Mouse (Mus musculus) limb, embryonic 12.5 days (tissue): ENCODE data around the gene Hdac4. TPM values are rescaled to one million over a fixed set of nuclear protein-coding genes. Genes with fewer than 3 reads are reported as not detected.

ENCODE experiments used
- ATAC-seq: fragments of 200-750 bp; cut with Nextera tagmentation; 2 replicates; pipeline ENCODE4 v1.8.0; 2017; ENCODE audit warnings: low read depth, moderate TSS enrichment; ENCODE audit not compliant: insufficient number of reproducible peaks, insufficient read depth, low FRiP score, low TSS enrichment
- H3K27ac ChIP-seq: fragments of 300-500 bp; sonication (generic); 2 replicates; pipeline ENCODE4 v1.5.1; 2016; ENCODE audit warnings: mild to moderate bottlenecking, moderate library complexity
- H3K27me3 ChIP-seq: fragments of 300-500 bp; sonication (generic); 2 replicates; pipeline ENCODE4 v1.6.1; 2016; ENCODE audit warnings: mild to moderate bottlenecking, moderate library complexity
- H3K36me3 ChIP-seq: fragments of 300-500 bp; sonication (generic); 2 replicates; pipeline ENCODE4 v1.6.1; 2016; ENCODE audit warnings: mild to moderate bottlenecking, moderate library complexity
- H3K4me1 ChIP-seq: fragments of 300-500 bp; sonication (generic); replicated peaks from 2 replicates; pipeline ENCODE4 v1.6.1; 2016
- H3K4me2 ChIP-seq: fragments of 300-500 bp; sonication (generic); 2 replicates; pipeline ENCODE4 v1.6.1; 2016; ENCODE audit warnings: mild to moderate bottlenecking, moderate library complexity
- H3K4me3 ChIP-seq: fragments of 300-500 bp; sonication (generic); replicated peaks from 2 replicates; pipeline ENCODE4 v1.5.1; 2016; ENCODE audit warnings: mild to moderate bottlenecking
- H3K9ac ChIP-seq: fragments of 300-500 bp; sonication (generic); replicated peaks from 2 replicates; pipeline ENCODE4 v1.6.1; 2016; ENCODE audit warnings: mild to moderate bottlenecking, moderate library complexity
- H3K9me3 ChIP-seq: fragments of 300-500 bp; sonication (generic); 2 replicates; pipeline ENCODE4 v1.6.1; 2016; ENCODE audit warnings: mild to moderate bottlenecking, moderate library complexity
- WGBS: fragments of 180-500 bp; shearing (Covaris S2); methylation state at CpG from one replicate; pipeline ENCODE4 v1.1.7; 2016; 5-methylcytosine and 5-hydroxymethylcytosine counted together
- polyA plus RNA-seq: library from polyadenylated mRNA; unstranded; fragments of >200 nt; fragmentation: Nextera tagmentation; extraction: Ambion mirVana; gene quantifications from 2 replicates; pipeline ENCODE4 v1.2.1, GENCODE M21; 2016

The Hdac4 gene
- polyA plus RNA-seq, 1 experiment from 2014 or later, result 26.0 TPM

- Histone ChIP-seq H3K36me3 (peaks cover 18% of the 10 kb centered on the region), H3K9me3 (no peaks in the 10 kb centered on the region), H3K27ac (no peak overlapping the region), H3K4me2 (no peak overlapping the region), H3K27me3 (no peaks in the 10 kb centered on the region), H3K4me3 (no peak overlapping the region), H3K9ac (no peak overlapping the region), H3K4me1 (peaks cover 19% of the 10 kb centered on the region)
- ATAC-seq, result no peak
- 91% methylated on average over 1 of the region's 1 CpGs for WGBS
These were observed 47.0 kb downstream of the Hdac4 start for GRCm38 (mm10) chr1:92148527-92148926.

- Histone ChIP-seq H3K27ac (peak overlapping the region; percentile 68), H3K36me3 (peaks cover 18% of the 10 kb centered on the region)
- ATAC-seq, result no peak
These were observed 50.5 kb downstream of the Hdac4 start for GRCm38 (mm10) chr1:92144868-92145534.

GRCm38 (mm10) chr1:92143331-92143895 is 52.1 kb downstream of the Hdac4 start:
- no peak overlapping the region; the same call in 1 of the 2 replicates for H3K27ac ChIP-seq
- H3K27me3 ChIP-seq, result no peaks in the 10 kb centered on the region
- no peak for ATAC-seq
- 91% methylated on average over 6 of the region's 6 CpGs for WGBS
- no peak overlapping the region for H3K4me2 ChIP-seq
- H3K4me3 ChIP-seq, result no peak overlapping the region
- H3K9me3 ChIP-seq, result no peaks in the 10 kb centered on the region
- peaks cover 31% of the 10 kb centered on the region for H3K36me3 ChIP-seq
- H3K4me1 ChIP-seq, result peaks cover 22% of the 10 kb centered on the region
- no peak overlapping the region for H3K9ac ChIP-seq

More at GRCm38 (mm10) chr1:92144868-92145534, 50.5 kb downstream of the Hdac4 start:
- H3K4me1 ChIP-seq, result peaks cover 22% of the 10 kb centered on the region
- WGBS, result 38% methylated on average over 6 of the region's 6 CpGs
- H3K27me3 ChIP-seq, result no peaks in the 10 kb centered on the region
- no peak overlapping the region for H3K9ac ChIP-seq
- no peak overlapping the region for H3K4me3 ChIP-seq
- no peaks in the 10 kb centered on the region for H3K9me3 ChIP-seq
- H3K4me2 ChIP-seq, result no peak overlapping the region

- H3K27ac ChIP-seq, result no peak overlapping the region
- H3K9ac ChIP-seq, result no peak overlapping the region
- H3K9me3 ChIP-seq, result no peaks in the 10 kb centered on the region
- no peaks in the 10 kb centered on the region for H3K27me3 ChIP-seq
- H3K36me3 ChIP-seq, result peaks cover 28% of the 10 kb centered on the region
- peaks cover 22% of the 10 kb centered on the region for H3K4me1 ChIP-seq
- H3K4me2 ChIP-seq, result no peak overlapping the region
- ATAC-seq, result no peak
- no peak overlapping the region for H3K4me3 ChIP-seq
- 58% methylated on average over 4 of the region's 4 CpGs for WGBS
These were observed 52.7 kb downstream of the Hdac4 start for GRCm38 (mm10) chr1:92142793-92143192.

- 95% methylated on average over 4 of the region's 4 CpGs for WGBS
- Histone ChIP-seq H3K4me2 (no peak overlapping the region), H3K4me3 (no peak overlapping the region), H3K27ac (no peak overlapping the region), H3K9me3 (no peaks in the 10 kb centered on the region), H3K4me1 (peaks cover 9% of the 10 kb centered on the region), H3K27me3 (no peaks in the 10 kb centered on the region), H3K36me3 (peaks cover 20% of the 10 kb centered on the region; the same call in 1 of the 2 replicates), H3K9ac (no peak overlapping the region)
- no peak for ATAC-seq
These were observed 56.5 kb downstream of the Hdac4 start for GRCm38 (mm10) chr1:92139001-92139400.

GRCm38 (mm10) chr1:92137136-92137848 is 58.2 kb downstream of the Hdac4 start:
- Histone ChIP-seq H3K27ac (no peak overlapping the region), H3K27me3 (no peaks in the 10 kb centered on the region), H3K9me3 (no peaks in the 10 kb centered on the region), H3K36me3 (peaks cover 20% of the 10 kb centered on the region; the same call in 1 of the 2 replicates), H3K4me1 (0 out of 2 replicates have a peak, but pooled peaks cover 2% of the 10 kb centered on the region), H3K4me3 (no peak overlapping the region), H3K4me2 (no peak overlapping the region), H3K9ac (no peak overlapping the region)
- 87% methylated on average over 2 of the region's 2 CpGs for WGBS
- ATAC-seq, result no peak

- H3K9ac ChIP-seq, result no peak overlapping the region
- H3K27ac ChIP-seq, result no peak overlapping the region
- H3K4me3 ChIP-seq, result no peak overlapping the region
- H3K4me1 ChIP-seq, result peaks cover 8% of the 10 kb centered on the region
- WGBS, result 91% methylated on average over 3 of the region's 3 CpGs
- no peaks in the 10 kb centered on the region for H3K27me3 ChIP-seq
- peaks cover 20% of the 10 kb centered on the region; the same call in 1 of the 2 replicates for H3K36me3 ChIP-seq
- H3K4me2 ChIP-seq, result no peak overlapping the region
- ATAC-seq, result no peak
- no peaks in the 10 kb centered on the region for H3K9me3 ChIP-seq
These were observed 59.1 kb downstream of the Hdac4 start for GRCm38 (mm10) chr1:92136362-92136761.

GRCm38 (mm10) chr1:92132181-92132580 is 63.3 kb downstream of the Hdac4 start:
- 22% methylated on average over 2 of the region's 2 CpGs for WGBS
- ATAC-seq, result no peak
- H3K4me1 ChIP-seq, result peaks cover 31% of the 10 kb centered on the region

GRCm38 (mm10) chr1:92130470-92131100 is 64.9 kb downstream of the Hdac4 start:
- no peaks in the 10 kb centered on the region for H3K9me3 ChIP-seq
- H3K27ac ChIP-seq, result peak overlapping the region; percentile 57
- WGBS, result 32% methylated on average over 6 of the region's 6 CpGs
- H3K4me1 ChIP-seq, result peaks cover 31% of the 10 kb centered on the region
- no peak overlapping the region for H3K9ac ChIP-seq
- no peaks in the 10 kb centered on the region for H3K27me3 ChIP-seq
- no peak overlapping the region for H3K4me2 ChIP-seq
- no peaks in the 10 kb centered on the region for H3K36me3 ChIP-seq
- ATAC-seq, result 0 out of 2 replicates have a peak, but pooled peaks have one; percentile 37
- no peak overlapping the region for H3K4me3 ChIP-seq

More at GRCm38 (mm10) chr1:92132181-92132580, 63.3 kb downstream of the Hdac4 start:
- H3K9me3 ChIP-seq, result no peaks in the 10 kb centered on the region
- no peaks in the 10 kb centered on the region for H3K27me3 ChIP-seq
- no peak overlapping the region for H3K4me3 ChIP-seq
- H3K27ac ChIP-seq, result no peak overlapping the region
- H3K4me2 ChIP-seq, result no peak overlapping the region
- no peak overlapping the region for H3K9ac ChIP-seq
- H3K36me3 ChIP-seq, result no peaks in the 10 kb centered on the region

GRCm38 (mm10) chr1:92129751-92130150 is 65.7 kb downstream of the Hdac4 start:
- Histone ChIP-seq H3K9me3 (no peaks in the 10 kb centered on the region), H3K4me3 (no peak overlapping the region), H3K9ac (no peak overlapping the region), H3K4me1 (peaks cover 28% of the 10 kb centered on the region), H3K27me3 (no peaks in the 10 kb centered on the region), H3K36me3 (no peaks in the 10 kb centered on the region), H3K4me2 (no peak overlapping the region), H3K27ac (peak overlapping the region; percentile 57; the same call in 1 of the 2 replicates)
- no peak for ATAC-seq
- WGBS, result 79% methylated on average over 3 of the region's 3 CpGs

GRCm38 (mm10) chr1:92127785-92128184 is 67.7 kb downstream of the Hdac4 start:
- no peak for ATAC-seq
- 96% methylated on average over 6 of the region's 6 CpGs for WGBS
- H3K36me3 ChIP-seq, result no peaks in the 10 kb centered on the region

More at GRCm38 (mm10) chr1:92127785-92128184, 67.7 kb downstream of the Hdac4 start:
- H3K9me3 ChIP-seq, result no peaks in the 10 kb centered on the region
- H3K9ac ChIP-seq, result no peak overlapping the region
- peaks cover 28% of the 10 kb centered on the region for H3K4me1 ChIP-seq
- H3K4me2 ChIP-seq, result no peak overlapping the region
- H3K4me3 ChIP-seq, result no peak overlapping the region
- H3K27me3 ChIP-seq, result no peaks in the 10 kb centered on the region
- no peak overlapping the region for H3K27ac ChIP-seq
